Mouse (Mus musculus): ENCODE results near the gene Bzw2.

DNA sequence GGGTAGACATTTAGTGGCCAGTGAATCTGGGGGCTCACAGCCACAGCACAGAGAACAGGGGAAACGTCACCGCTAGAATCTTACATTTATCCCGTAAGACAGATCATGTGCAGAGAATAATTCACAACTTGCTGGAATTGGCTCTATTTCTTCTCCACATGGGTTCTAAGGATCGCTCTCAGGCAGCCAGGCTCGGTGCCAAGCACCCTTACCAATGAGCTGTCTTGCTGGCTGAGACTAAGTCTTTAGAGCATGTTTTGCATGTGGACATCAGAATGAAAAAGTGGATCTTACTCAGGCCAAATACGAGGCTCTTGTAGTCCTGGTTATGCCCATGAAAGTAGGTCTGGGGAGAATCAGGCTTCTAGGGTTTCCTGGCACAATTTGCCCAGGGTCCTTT, 17.5 kb downstream of the Bzw2 start:
- TF ChIP-seq POLR2A (IDR thresholded peaks at IDR 0.05; ENCODE audit: borderline replicate concordance, insufficient read depth, low read length) = no peak
- TF ChIP-seq CTCF (IDR thresholded peaks at IDR 0.05; ENCODE audit: borderline replicate concordance, insufficient read depth, low read depth, low read length) = no peak

All from cerebellum, adult 2 months (tissue).